Mouse (Mus musculus) lung, postnatal 0 days (tissue): Measurements from ENCODE around the gene Clstn1.

ENCODE experiments used
- CTCF ChIP-seq: IDR thresholded peaks from 2 replicates; pipeline ENCODE4 v1.5.1; 2016; ENCODE audit warnings: antibody characterized with exemption, mild to moderate bottlenecking
- EP300 ChIP-seq: IDR thresholded peaks from 2 replicates; pipeline ENCODE4 v1.6.1; 2016; ENCODE audit warnings: antibody characterized with exemption, mild to moderate bottlenecking, control low read depth

DNA sequence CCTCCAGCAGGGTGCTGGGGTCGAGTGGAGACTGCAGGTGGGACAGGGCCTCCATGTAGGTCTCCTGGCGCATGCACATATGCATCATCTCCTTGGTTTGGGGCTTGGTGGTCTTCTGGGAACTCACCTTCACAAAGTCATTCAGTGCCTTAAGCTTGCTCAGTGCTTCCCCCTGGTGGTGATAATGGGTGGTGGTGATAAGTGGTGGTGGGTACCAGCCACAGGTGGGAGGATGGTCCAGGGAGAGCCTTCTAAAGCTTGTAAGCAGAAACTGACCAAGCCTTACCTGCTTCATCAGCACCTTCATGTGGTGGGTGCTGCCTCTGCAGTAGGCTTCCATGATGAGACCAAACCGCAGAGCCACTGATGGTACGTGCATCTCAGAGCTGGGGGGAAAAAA is 68.0 kb downstream of the Clstn1 start:
- TF ChIP-seq CTCF (peak; percentile 86), EP300 (no peak)
